8 mouse cellular contexts compared by ENCODE assay signal in the genomic region with DNA sequence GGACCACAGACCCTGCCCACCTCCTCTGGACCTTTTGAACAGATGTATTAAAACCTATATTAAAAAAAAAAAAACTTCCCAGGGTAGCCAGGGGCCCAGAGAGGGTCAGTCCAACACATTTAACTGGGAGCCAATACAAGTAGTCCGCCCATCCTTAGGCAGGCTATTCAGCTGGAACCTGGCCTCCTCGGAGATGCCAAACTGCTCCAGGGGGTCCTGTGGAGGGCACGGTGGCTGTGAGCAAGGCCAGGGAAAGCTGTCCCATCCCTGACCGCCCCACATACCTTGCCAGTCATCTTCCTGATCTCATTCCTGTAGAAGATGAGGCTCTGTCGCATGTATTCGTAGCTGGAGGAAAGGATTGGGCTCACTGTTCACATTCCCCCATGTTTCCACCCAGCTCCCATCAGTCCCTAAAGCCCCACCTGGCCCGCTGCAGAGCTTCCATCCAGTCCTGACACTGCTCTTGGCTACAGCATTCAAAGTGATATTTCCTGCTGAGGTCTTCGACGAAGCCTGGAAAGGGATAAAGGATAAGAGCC. TPM values are rescaled to one million over a fixed set of nuclear protein-coding genes. Genes with fewer than 3 reads are reported as not detected.
A peak's percentile ranks its signal among the peaks of the same experiment; 100 is the strongest.
DNase-seq lines count a peak whose midpoint lies in the region; ATAC-seq and TF ChIP-seq lines count a peak whose summit lies in the region.
"Had no signal": no experiment of that assay in that cellular context is flagged by ENCODE, and none has a peak within 500 bp of the region (broad histone marks: within the 10 kb centered on the region; RNA-seq: fewer than 3 reads in every experiment).

No protein-coding gene starts in this region.

- peak overlapping the region; percentile 92; the same call in 1 of the 2 replicates for H3K4me2 ChIP-seq in kidney, postnatal 0 days (ENCODE audit: low read length)
- peak overlapping the region; percentile 90 for H3K4me2 ChIP-seq in intestine, embryonic 16.5 days (ENCODE audit: low read depth, low read length)
- peak overlapping the region; percentile 97 for H3K4me2 ChIP-seq in neural tube, embryonic 13.5 days

- no peaks in the 10 kb centered on the region for H3K9me3 ChIP-seq in kidney, postnatal 0 days (replicated peaks; ENCODE audit: low read length)
- H3K9me3 ChIP-seq in intestine, embryonic 16.5 days (ENCODE audit: control insufficient read depth, low read length) = no peaks in the 10 kb centered on the region
- H3K9me3 ChIP-seq in neural tube, embryonic 13.5 days = no peaks in the 10 kb centered on the region

- H3K27ac ChIP-seq in kidney, postnatal 0 days = no peak overlapping the region
- no peak overlapping the region for H3K27ac ChIP-seq in embryonic fibroblast, embryonic 13.5 days (ENCODE audit: insufficient read depth, low read length)
- H3K27ac ChIP-seq in intestine, embryonic 16.5 days (ENCODE audit: low read length) = no peak overlapping the region
- no peak overlapping the region for H3K27ac ChIP-seq in neural tube, embryonic 13.5 days (replicated peaks)

- H3K9ac ChIP-seq in kidney, postnatal 0 days (ENCODE audit: low read depth, low read length) = peak overlapping the region; percentile 97
- peak overlapping the region; percentile 96 for H3K9ac ChIP-seq in intestine, embryonic 16.5 days (ENCODE audit: low read depth, low read length)
- peak overlapping the region; percentile 89 for H3K9ac ChIP-seq in neural tube, embryonic 13.5 days

- WGBS in kidney, postnatal 0 days = 79% methylated on average over 9 of the region's 9 CpGs
- WGBS in intestine, embryonic 16.5 days = 82% methylated on average over 9 of the region's 9 CpGs
- WGBS in neural tube, embryonic 13.5 days = 83% methylated on average over 9 of the region's 9 CpGs

- ATAC-seq in kidney, postnatal 0 days (replicated peaks; ENCODE audit: low FRiP score, low read depth) = no peak
- no peak for ATAC-seq in intestine, embryonic 16.5 days
- no peak for ATAC-seq in neural tube, embryonic 13.5 days (ENCODE audit: low read depth)
- no peak for ATAC-seq in megakaryocyte-erythroid progenitor cell, adult 5-6 weeks (replicated peaks; ENCODE audit: low FRiP score, low TSS enrichment, poor library complexity, severe bottlenecking)
- ATAC-seq: activated CD4-positive, CD25-positive, alpha-beta regulatory T cell, adult 4 months had no signal

- no peak for TF ChIP-seq CTCF in kidney, postnatal 0 days (IDR thresholded peaks at IDR 0.05; ENCODE audit: low read depth)
- no peak for TF ChIP-seq CTCF in embryonic fibroblast, embryonic 13.5 days (IDR thresholded peaks at IDR 0.05; ENCODE audit: borderline replicate concordance, insufficient read depth, low read length)

- peaks cover 5% of the 10 kb centered on the region for H3K4me1 ChIP-seq in kidney, postnatal 0 days (replicated peaks; ENCODE audit: insufficient read depth, low read length)
- peaks cover 5% of the 10 kb centered on the region; the same call in 1 of the 2 replicates for H3K4me1 ChIP-seq in embryonic fibroblast, embryonic 13.5 days (ENCODE audit: control insufficient read depth, insufficient read depth, low read length)
- H3K4me1 ChIP-seq in intestine, embryonic 16.5 days (ENCODE audit: control insufficient read depth, insufficient read depth, low read length) = peaks cover 23% of the 10 kb centered on the region
- peaks cover 43% of the 10 kb centered on the region for H3K4me1 ChIP-seq in neural tube, embryonic 13.5 days (replicated peaks)

- H3K36me3 ChIP-seq in kidney, postnatal 0 days (ENCODE audit: insufficient read depth, low read length) = peaks cover 40% of the 10 kb centered on the region
- H3K36me3 ChIP-seq in intestine, embryonic 16.5 days (ENCODE audit: control insufficient read depth, insufficient read depth, low read length) = peaks cover 20% of the 10 kb centered on the region
- peaks cover 64% of the 10 kb centered on the region for H3K36me3 ChIP-seq in neural tube, embryonic 13.5 days

- H3K4me3 ChIP-seq in kidney, postnatal 0 days (replicated peaks; ENCODE audit: low read depth, low read length) = no peak overlapping the region
- peak overlapping the region; percentile 96 for H3K4me3 ChIP-seq in embryonic fibroblast, embryonic 13.5 days (ENCODE audit: insufficient read depth, low read length)
- H3K4me3 ChIP-seq in intestine, embryonic 16.5 days (ENCODE audit: low read length) = peak overlapping the region; percentile 96; the same call in 1 of the 2 replicates
- peak overlapping the region; percentile 79 for H3K4me3 ChIP-seq in neural tube, embryonic 13.5 days

- H3K27me3 ChIP-seq in kidney, postnatal 0 days (ENCODE audit: insufficient read depth, low read length) = no peaks in the 10 kb centered on the region
- no peaks in the 10 kb centered on the region for H3K27me3 ChIP-seq in intestine, embryonic 16.5 days (replicated peaks; ENCODE audit: control insufficient read depth, insufficient read depth, low read length)
- no peaks in the 10 kb centered on the region for H3K27me3 ChIP-seq in neural tube, embryonic 13.5 days

- DNase-seq in kidney, postnatal 0 days (ENCODE audit: low spot score) = no peak
- DNase-seq in kidney, postnatal 10 days = no peak
- DNase-seq in adrenal gland, postnatal 36 days = no peak

- TF ChIP-seq POLR2A in embryonic fibroblast, embryonic 13.5 days (IDR thresholded peaks at IDR 0.05; ENCODE audit: low read depth, low read length) = no peak

RNA-seq across cellular contexts. Expression of a gene that starts 1.6 kb away (rescaled TPM):
- polyA plus RNA-seq in kidney, postnatal 0 days (2015; fragmentation: Nextera tagmentation; extraction: Ambion mirVana) = 57.1 and 61.9 TPM in 2 replicates
- 48.0 and 49.3 TPM in 2 replicates for polyA plus RNA-seq in embryonic fibroblast, embryonic 13.5 days (2011; ENCODE audit: insufficient read length, low read depth, missing spikeins)
- 62.3 and 63.0 TPM in 2 replicates for polyA plus RNA-seq in intestine, embryonic 16.5 days (2015; fragmentation: Nextera tagmentation; extraction: Ambion mirVana)
- 67.5 and 71.0 TPM in 2 replicates for polyA plus RNA-seq in neural tube, embryonic 13.5 days (2015; fragmentation: Nextera tagmentation; extraction: Ambion mirVana)
- 97.7 and 118 TPM in 2 replicates for total RNA-seq in megakaryocyte-erythroid progenitor cell, adult 5-6 weeks (2014; fragmentation: Nextera tagmentation)
- 24.1 and 27.1 TPM in 2 replicates for total RNA-seq in megakaryocyte-erythroid progenitor cell, adult 5-6 weeks (2017)
- total RNA-seq in adrenal gland, postnatal 36 days (2021) = 10 to 100 TPM; 51.4 to 55.6 TPM

RNA-seq across cellular contexts. Expression of a gene that starts 2.0 kb away (rescaled TPM):
- polyA plus RNA-seq in kidney, postnatal 0 days (2015; fragmentation: Nextera tagmentation; extraction: Ambion mirVana) = 83.7 and 86.6 TPM in 2 replicates
- 59.1 and 59.9 TPM in 2 replicates for polyA plus RNA-seq in embryonic fibroblast, embryonic 13.5 days (2011; ENCODE audit: insufficient read length, low read depth, missing spikeins)
- 120 and 135 TPM in 2 replicates for polyA plus RNA-seq in intestine, embryonic 16.5 days (2015; fragmentation: Nextera tagmentation; extraction: Ambion mirVana)
- polyA plus RNA-seq in neural tube, embryonic 13.5 days (2015; fragmentation: Nextera tagmentation; extraction: Ambion mirVana) = 128 and 137 TPM in 2 replicates
- 114 and 155 TPM in 2 replicates for total RNA-seq in megakaryocyte-erythroid progenitor cell, adult 5-6 weeks (2014; fragmentation: Nextera tagmentation)
- total RNA-seq in megakaryocyte-erythroid progenitor cell, adult 5-6 weeks (2017) = 41.1 and 51.5 TPM in 2 replicates
- 10 to 100 TPM; 84.6 to 86.8 TPM for total RNA-seq in adrenal gland, postnatal 36 days (2021)

RNA-seq across cellular contexts. Expression of a gene that starts 8.7 kb away (rescaled TPM):
- 0.09 TPM in 1 of 2 replicates, not detected in the other for polyA plus RNA-seq in kidney, postnatal 0 days (2015; fragmentation: Nextera tagmentation; extraction: Ambion mirVana)
- not detected in 2 replicates for polyA plus RNA-seq in embryonic fibroblast, embryonic 13.5 days (2011; ENCODE audit: insufficient read length, low read depth, missing spikeins)
- 0.07 and 0.10 TPM in 2 replicates for polyA plus RNA-seq in intestine, embryonic 16.5 days (2015; fragmentation: Nextera tagmentation; extraction: Ambion mirVana)
- polyA plus RNA-seq in neural tube, embryonic 13.5 days (2015; fragmentation: Nextera tagmentation; extraction: Ambion mirVana) = 0.11 TPM in 1 of 2 replicates, not detected in the other
- 0.59 TPM in 1 of 2 replicates, not detected in the other for total RNA-seq in megakaryocyte-erythroid progenitor cell, adult 5-6 weeks (2014; fragmentation: Nextera tagmentation)
- total RNA-seq in megakaryocyte-erythroid progenitor cell, adult 5-6 weeks (2017) = not detected in 2 replicates
- under 1 TPM; 0.40 to 0.83 TPM for total RNA-seq in adrenal gland, postnatal 36 days (2021)
- polyA plus RNA-seq: activated CD4-positive, CD25-positive, alpha-beta regulatory T cell, adult 4 months had no signal

RNA-seq across cellular contexts. Expression of a gene that starts 16.9 kb away (rescaled TPM):
- polyA plus RNA-seq in kidney, postnatal 0 days (2015; fragmentation: Nextera tagmentation; extraction: Ambion mirVana) = 4.0 and 4.6 TPM in 2 replicates
- polyA plus RNA-seq in embryonic fibroblast, embryonic 13.5 days (2011; ENCODE audit: insufficient read length, low read depth, missing spikeins) = 0.70 TPM in 1 of 2 replicates, not detected in the other
- polyA plus RNA-seq in intestine, embryonic 16.5 days (2015; fragmentation: Nextera tagmentation; extraction: Ambion mirVana) = 0.70 and 0.82 TPM in 2 replicates
- polyA plus RNA-seq in neural tube, embryonic 13.5 days (2015; fragmentation: Nextera tagmentation; extraction: Ambion mirVana) = 0.76 and 1.1 TPM in 2 replicates
- total RNA-seq in megakaryocyte-erythroid progenitor cell, adult 5-6 weeks (2014; fragmentation: Nextera tagmentation) = not detected in 2 replicates
- not detected in 2 replicates for total RNA-seq in megakaryocyte-erythroid progenitor cell, adult 5-6 weeks (2017)
- 1 to 10 TPM; 4.7 to 7.2 TPM for total RNA-seq in adrenal gland, postnatal 36 days (2021)
- polyA plus RNA-seq: activated CD4-positive, CD25-positive, alpha-beta regulatory T cell, adult 4 months had no signal

RNA-seq across cellular contexts. Expression of a gene that starts 30.1 kb away (rescaled TPM):
- polyA plus RNA-seq in kidney, postnatal 0 days (2015; fragmentation: Nextera tagmentation; extraction: Ambion mirVana) = 1,422 and 1,480 TPM in 2 replicates
- 331 and 347 TPM in 2 replicates for polyA plus RNA-seq in embryonic fibroblast, embryonic 13.5 days (2011; ENCODE audit: insufficient read length, low read depth, missing spikeins)
- 1,610 and 1,714 TPM in 2 replicates for polyA plus RNA-seq in intestine, embryonic 16.5 days (2015; fragmentation: Nextera tagmentation; extraction: Ambion mirVana)
- 1,173 and 1,183 TPM in 2 replicates for polyA plus RNA-seq in neural tube, embryonic 13.5 days (2015; fragmentation: Nextera tagmentation; extraction: Ambion mirVana)
- total RNA-seq in megakaryocyte-erythroid progenitor cell, adult 5-6 weeks (2014; fragmentation: Nextera tagmentation) = 1,436 and 1,526 TPM in 2 replicates
- 220 and 353 TPM in 2 replicates for total RNA-seq in megakaryocyte-erythroid progenitor cell, adult 5-6 weeks (2017)
- total RNA-seq in adrenal gland, postnatal 36 days (2021) = 1,000 to 10,000 TPM in 1 of 2 experiments, 100 to 1,000 TPM in 1; 923 to 1,039 TPM
